Mouse (Mus musculus): ENCODE results near the gene Siglecf. TPM values are rescaled to one million over a fixed set of nuclear protein-coding genes. Genes with fewer than 3 reads are reported as not detected.

Gene Siglecf
- polyA plus RNA-seq (2014; fragmentation: Illumina TruSeq; extraction: RNeasy Lipid Tissue Mini Kit (QIAGEN cat#74804); ENCODE audit: low read depth, low replicate concordance), result not detected

GRCm38 (mm10) chr7:43351154-43351553, at the start of gene Siglecf:
TSS of gene Siglecf (plus strand) at chr7:43351341.

DNA sequence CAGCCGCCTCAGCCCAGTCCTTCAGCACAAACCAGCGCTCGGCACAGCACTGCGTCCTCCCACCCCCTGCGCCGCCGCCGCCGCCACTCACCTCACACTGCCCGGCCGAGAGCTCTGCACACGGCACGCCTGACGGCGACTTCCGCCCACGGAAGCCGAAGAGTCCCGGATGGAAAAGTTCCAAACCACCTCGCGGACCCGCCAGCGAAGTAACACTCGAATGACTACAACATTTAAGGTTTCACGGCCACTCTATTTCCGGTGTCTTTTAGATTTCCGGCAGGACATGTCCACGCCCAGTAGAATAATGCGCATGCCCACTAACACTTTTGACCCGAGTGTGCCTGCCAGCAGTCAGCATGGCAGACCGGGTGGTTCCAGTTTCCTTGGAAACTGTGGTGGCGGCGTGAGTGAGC, 38.1 kb upstream of the Siglecf start, which contains the start of gene Zfp715:
TSS of gene Zfp715 (minus strand) at position 282 of the 416 bp plus-strand sequence.

DNA sequence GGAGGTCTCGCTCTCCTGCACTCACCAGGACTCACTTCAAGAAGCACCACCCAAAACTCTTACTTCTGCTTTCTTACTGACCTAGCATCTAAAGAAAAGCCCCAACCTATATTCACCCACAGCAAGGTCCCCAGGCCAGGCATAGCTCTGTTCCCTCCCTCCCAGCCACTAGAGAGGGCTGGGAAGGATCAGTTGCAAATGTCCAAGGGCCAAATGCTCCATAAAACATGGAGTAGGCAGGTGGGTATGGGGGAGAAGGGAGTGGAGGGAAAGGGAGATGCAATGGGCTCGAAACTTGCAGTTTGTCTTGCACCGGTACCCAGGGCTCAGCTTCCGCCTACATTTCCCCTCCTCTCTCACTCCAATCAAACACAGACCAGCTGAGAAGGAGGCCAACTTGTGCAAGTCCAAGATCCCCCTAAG, 57.0 kb downstream of the Siglecf start, which contains the start of gene Siglecg:
TSS of gene Siglecg (plus strand) at position 74 of the 423 bp plus-strand sequence.

Other genes starting within 250 kb of the Siglecf start
- not detected for gene Zfp936, start 237.1 kb upstream of the Siglecf start, polyA plus RNA-seq (2014; fragmentation: Illumina TruSeq; extraction: RNeasy Lipid Tissue Mini Kit (QIAGEN cat#74804); ENCODE audit: low read depth, low replicate concordance)
- 69.0 TPM for gene Zfp715, start 38.0 kb upstream of the Siglecf start, polyA plus RNA-seq (2014; fragmentation: Illumina TruSeq; extraction: RNeasy Lipid Tissue Mini Kit (QIAGEN cat#74804); ENCODE audit: low read depth, low replicate concordance)
- 0.17 TPM for gene Siglecg, start 56.9 kb downstream of the Siglecf start, polyA plus RNA-seq (2014; fragmentation: Illumina TruSeq; extraction: RNeasy Lipid Tissue Mini Kit (QIAGEN cat#74804); ENCODE audit: low read depth, low replicate concordance)
- not detected for gene Lim2, start 76.3 kb downstream of the Siglecf start, polyA plus RNA-seq (2014; fragmentation: Illumina TruSeq; extraction: RNeasy Lipid Tissue Mini Kit (QIAGEN cat#74804); ENCODE audit: low read depth, low replicate concordance)
- gene Nkg7, start 85.7 kb downstream of the Siglecf start, polyA plus RNA-seq (2014; fragmentation: Illumina TruSeq; extraction: RNeasy Lipid Tissue Mini Kit (QIAGEN cat#74804); ENCODE audit: low read depth, low replicate concordance), result not detected
- not detected for gene Cldnd2, start 89.4 kb downstream of the Siglecf start, polyA plus RNA-seq (2014; fragmentation: Illumina TruSeq; extraction: RNeasy Lipid Tissue Mini Kit (QIAGEN cat#74804); ENCODE audit: low read depth, low replicate concordance)
- 20.5 TPM for gene Etfb, start 92.7 kb downstream of the Siglecf start, polyA plus RNA-seq (2014; fragmentation: Illumina TruSeq; extraction: RNeasy Lipid Tissue Mini Kit (QIAGEN cat#74804); ENCODE audit: low read depth, low replicate concordance)
- gene Gm45233, start 92.8 kb downstream of the Siglecf start, polyA plus RNA-seq (2014; fragmentation: Illumina TruSeq; extraction: RNeasy Lipid Tissue Mini Kit (QIAGEN cat#74804); ENCODE audit: low read depth, low replicate concordance), result not detected
- 0.41 TPM for gene Vsig10l, start 111.8 kb downstream of the Siglecf start, polyA plus RNA-seq (2014; fragmentation: Illumina TruSeq; extraction: RNeasy Lipid Tissue Mini Kit (QIAGEN cat#74804); ENCODE audit: low read depth, low replicate concordance)
- not detected for gene Iglon5, start 138.7 kb downstream of the Siglecf start, polyA plus RNA-seq (2014; fragmentation: Illumina TruSeq; extraction: RNeasy Lipid Tissue Mini Kit (QIAGEN cat#74804); ENCODE audit: low read depth, low replicate concordance)
- gene 4931406B18Rik, start 154.6 kb downstream of the Siglecf start, polyA plus RNA-seq (2014; fragmentation: Illumina TruSeq; extraction: RNeasy Lipid Tissue Mini Kit (QIAGEN cat#74804); ENCODE audit: low read depth, low replicate concordance), result not detected
- gene Cd33, start 193.1 kb downstream of the Siglecf start, polyA plus RNA-seq (2014; fragmentation: Illumina TruSeq; extraction: RNeasy Lipid Tissue Mini Kit (QIAGEN cat#74804); ENCODE audit: low read depth, low replicate concordance), result 7.9 TPM
- 2.2 TPM for gene Zfp658, start 210.9 kb downstream of the Siglecf start, polyA plus RNA-seq (2014; fragmentation: Illumina TruSeq; extraction: RNeasy Lipid Tissue Mini Kit (QIAGEN cat#74804); ENCODE audit: low read depth, low replicate concordance)
- 32.9 TPM for gene Zfp719, start 228.3 kb downstream of the Siglecf start, polyA plus RNA-seq (2014; fragmentation: Illumina TruSeq; extraction: RNeasy Lipid Tissue Mini Kit (QIAGEN cat#74804); ENCODE audit: low read depth, low replicate concordance)